Mouse (Mus musculus): ENCODE data around the gene Lclat1. TPM values are rescaled to one million over a fixed set of nuclear protein-coding genes. Genes with fewer than 3 reads are reported as not detected.
"Not testable (repeated sequence)": the region's sequence is repeated elsewhere in the genome, so short reads cannot be mapped to it uniquely, and the experiment has no call there.

Lclat1 gene
- total RNA-seq, 2 experiments from 2014 or later, result 33.8 to 37.2 TPM

- no peak for DNase-seq (ENCODE audit: low spot score in 2 of 2)
Observed at GRCm38 (mm10) chr17:73136562-73137484, 29.0 kb downstream of the Lclat1 start.

- no peak for DNase-seq (ENCODE audit: low spot score in 2 of 2)
Observed at GRCm38 (mm10) chr17:73138217-73138616, 30.4 kb downstream of the Lclat1 start.

GRCm38 (mm10) chr17:73142029-73142428 is 34.2 kb downstream of the Lclat1 start:
- no peak for DNase-seq (ENCODE audit: low spot score in 2 of 2)

GRCm38 (mm10) chr17:73142445-73142844 is 34.7 kb downstream of the Lclat1 start:
- DNase-seq (ENCODE audit: low spot score in 2 of 2), result no peak

GRCm38 (mm10) chr17:73145426-73145825 is 37.6 kb downstream of the Lclat1 start:
- no peak for DNase-seq (ENCODE audit: low spot score in 2 of 2)

- no peak for DNase-seq (ENCODE audit: low spot score in 2 of 2)
Observed at GRCm38 (mm10) chr17:73148607-73149006, 40.8 kb downstream of the Lclat1 start.

- not testable (repeated sequence) for DNase-seq (ENCODE audit: low spot score in 2 of 2)
Observed at GRCm38 (mm10) chr17:73152790-73153525, 45.2 kb downstream of the Lclat1 start.

GRCm38 (mm10) chr17:73153672-73154071 is 45.9 kb downstream of the Lclat1 start:
- no peak for DNase-seq (ENCODE audit: low spot score in 2 of 2)

GRCm38 (mm10) chr17:73156606-73157005 is 48.8 kb downstream of the Lclat1 start:
- DNase-seq (ENCODE audit: low spot score in 2 of 2), result no peak

- DNase-seq (ENCODE audit: low spot score in 2 of 2), result no peak
Observed at GRCm38 (mm10) chr17:73161795-73162194, 54.0 kb downstream of the Lclat1 start.

GRCm38 (mm10) chr17:73162445-73163208 is 54.8 kb downstream of the Lclat1 start:
- DNase-seq (ENCODE audit: low spot score in 2 of 2), result no peak

- DNase-seq (ENCODE audit: low spot score in 2 of 2), result no peak
Observed at GRCm38 (mm10) chr17:73163597-73163996, 55.8 kb downstream of the Lclat1 start.

GRCm38 (mm10) chr17:73164121-73164520 is 56.3 kb downstream of the Lclat1 start:
- no peak for DNase-seq (ENCODE audit: low spot score in 2 of 2)

GRCm38 (mm10) chr17:73169461-73169860 is 61.7 kb downstream of the Lclat1 start:
- no peak for DNase-seq (ENCODE audit: low spot score in 2 of 2)

GRCm38 (mm10) chr17:73170141-73170540 is 62.4 kb downstream of the Lclat1 start:
- no peak for DNase-seq (ENCODE audit: low spot score in 2 of 2)

- peak; percentile 14 to 40 for DNase-seq (ENCODE audit: low spot score in 2 of 2)
Observed at GRCm38 (mm10) chr17:73174083-73174562, 66.3 kb downstream of the Lclat1 start.

GRCm38 (mm10) chr17:73175720-73176119 is 67.9 kb downstream of the Lclat1 start:
- no peak for DNase-seq (ENCODE audit: low spot score in 2 of 2)

GRCm38 (mm10) chr17:73177079-73177478 is 69.3 kb downstream of the Lclat1 start:
- DNase-seq (ENCODE audit: low spot score in 2 of 2), result no peak

- no peak for DNase-seq (ENCODE audit: low spot score in 2 of 2)
Observed at GRCm38 (mm10) chr17:73186929-73187328, 79.1 kb downstream of the Lclat1 start.

GRCm38 (mm10) chr17:73194146-73194545 is 86.4 kb downstream of the Lclat1 start:
- DNase-seq (ENCODE audit: low spot score in 2 of 2), result no peak

GRCm38 (mm10) chr17:73194575-73194974 is 86.8 kb downstream of the Lclat1 start:
- DNase-seq (ENCODE audit: low spot score in 2 of 2), result no peak

Data from layer of hippocampus, postnatal 14 days (tissue).